Mouse (Mus musculus): ENCODE measurements at regions not wholly inside any gene's neighbourhood (a gene's known extent, or its start where the extent isn't known, plus 50 kb on each side); places are given as distances from the start of the nearest gene placed in this dataset.

- Histone ChIP-seq H3K36me3 (ENCODE audit: control insufficient read depth, insufficient read depth) (no peaks in the 10 kb centered on the region), H3K4me3 (ENCODE audit: low read depth, low read length) (no peak overlapping the region), H3K27ac (ENCODE audit: low read depth, low read length) (no peak overlapping the region), H3K9ac (ENCODE audit: low read depth, low read length) (no peak overlapping the region), H3K4me1 (replicated peaks; ENCODE audit: control insufficient read depth, insufficient read depth, low read length) (no peaks in the 10 kb centered on the region), H3K27me3 (replicated peaks; ENCODE audit: control insufficient read depth, insufficient read depth, low read length) (no peaks in the 10 kb centered on the region), H3K9me3 (ENCODE audit: control insufficient read depth) (no peaks in the 10 kb centered on the region), H3K4me2 (replicated peaks; ENCODE audit: low read depth) (no peak overlapping the region)
- whole genome bisulfite sequencing: 90% methylated on average over 4 of the region's 4 CpGs
- ATAC-seq: no peak
- TF ChIP-seq CTCF (IDR thresholded peaks at IDR 0.05; ENCODE audit: low read depth): no peak
Measured at GRCm38 (mm10) chr14:58786791-58787491, 355.8 kb downstream of the 1700129C05Rik start.

GRCm38 (mm10) chr14:58783201-58783600, 359.5 kb downstream of the 1700129C05Rik start:
- no peaks in the 10 kb centered on the region for H3K9me3 ChIP-seq (ENCODE audit: control insufficient read depth)
- H3K4me1 ChIP-seq (replicated peaks; ENCODE audit: control insufficient read depth, insufficient read depth, low read length): no peaks in the 10 kb centered on the region
- H3K27ac ChIP-seq (ENCODE audit: low read depth, low read length): no peak overlapping the region
- H3K4me2 ChIP-seq (replicated peaks; ENCODE audit: low read depth): no peak overlapping the region
- H3K36me3 ChIP-seq (ENCODE audit: control insufficient read depth, insufficient read depth): no peaks in the 10 kb centered on the region
- no peak overlapping the region for H3K9ac ChIP-seq (ENCODE audit: low read depth, low read length)
- no peaks in the 10 kb centered on the region for H3K27me3 ChIP-seq (replicated peaks; ENCODE audit: control insufficient read depth, insufficient read depth, low read length)
- WGBS: 72% methylated on average over 1 of the region's 1 CpGs
- no peak overlapping the region for H3K4me3 ChIP-seq (ENCODE audit: low read depth, low read length)
- no peak for ATAC-seq
- TF ChIP-seq CTCF (IDR thresholded peaks at IDR 0.05; ENCODE audit: low read depth): no peak

- H3K4me3 ChIP-seq (ENCODE audit: low read depth, low read length): no peak overlapping the region
- H3K36me3 ChIP-seq (ENCODE audit: control insufficient read depth, insufficient read depth): no peaks in the 10 kb centered on the region
- 84% methylated on average over 4 of the region's 4 CpGs for WGBS
- no peaks in the 10 kb centered on the region for H3K27me3 ChIP-seq (replicated peaks; ENCODE audit: control insufficient read depth, insufficient read depth, low read length)
- no peaks in the 10 kb centered on the region for H3K9me3 ChIP-seq (ENCODE audit: control insufficient read depth)
- no peak for ATAC-seq
- H3K4me2 ChIP-seq (replicated peaks; ENCODE audit: low read depth): no peak overlapping the region
- no peak overlapping the region for H3K27ac ChIP-seq (ENCODE audit: low read depth, low read length)
- no peak overlapping the region for H3K9ac ChIP-seq (ENCODE audit: low read depth, low read length)
- no peak for TF ChIP-seq CTCF (IDR thresholded peaks at IDR 0.05; ENCODE audit: low read depth)
- no peaks in the 10 kb centered on the region for H3K4me1 ChIP-seq (replicated peaks; ENCODE audit: control insufficient read depth, insufficient read depth, low read length)
Measured at GRCm38 (mm10) chr14:58780306-58780705, 362.4 kb downstream of the 1700129C05Rik start.

GRCm38 (mm10) chr14:58778675-58779074, 364.0 kb downstream of the 1700129C05Rik start:
- no peaks in the 10 kb centered on the region for H3K4me1 ChIP-seq (replicated peaks; ENCODE audit: control insufficient read depth, insufficient read depth, low read length)
- 82% methylated on average over 4 of the region's 4 CpGs for WGBS
- H3K36me3 ChIP-seq (ENCODE audit: control insufficient read depth, insufficient read depth): no peaks in the 10 kb centered on the region
- H3K4me2 ChIP-seq (replicated peaks; ENCODE audit: low read depth): no peak overlapping the region
- no peak overlapping the region for H3K9ac ChIP-seq (ENCODE audit: low read depth, low read length)
- H3K27ac ChIP-seq (ENCODE audit: low read depth, low read length): no peak overlapping the region
- H3K9me3 ChIP-seq (ENCODE audit: control insufficient read depth): no peaks in the 10 kb centered on the region
- H3K4me3 ChIP-seq (ENCODE audit: low read depth, low read length): no peak overlapping the region
- no peak for ATAC-seq
- TF ChIP-seq CTCF (IDR thresholded peaks at IDR 0.05; ENCODE audit: low read depth): no peak
- no peaks in the 10 kb centered on the region for H3K27me3 ChIP-seq (replicated peaks; ENCODE audit: control insufficient read depth, insufficient read depth, low read length)

- H3K27ac ChIP-seq (ENCODE audit: low read depth, low read length): no peak overlapping the region
- no peak overlapping the region for H3K9ac ChIP-seq (ENCODE audit: low read depth, low read length)
- H3K27me3 ChIP-seq (replicated peaks; ENCODE audit: control insufficient read depth, insufficient read depth, low read length): no peaks in the 10 kb centered on the region
- WGBS: 83% methylated on average over 2 of the region's 2 CpGs
- H3K4me2 ChIP-seq (replicated peaks; ENCODE audit: low read depth): no peak overlapping the region
- no peak overlapping the region for H3K4me3 ChIP-seq (ENCODE audit: low read depth, low read length)
- no peak for TF ChIP-seq CTCF (IDR thresholded peaks at IDR 0.05; ENCODE audit: low read depth)
- H3K9me3 ChIP-seq (ENCODE audit: control insufficient read depth): no peaks in the 10 kb centered on the region
- no peaks in the 10 kb centered on the region for H3K36me3 ChIP-seq (ENCODE audit: control insufficient read depth, insufficient read depth)
- no peaks in the 10 kb centered on the region for H3K4me1 ChIP-seq (replicated peaks; ENCODE audit: control insufficient read depth, insufficient read depth, low read length)
- no peak for ATAC-seq
Measured at GRCm38 (mm10) chr14:58761291-58761690, 381.4 kb downstream of the 1700129C05Rik start.

GRCm38 (mm10) chr14:58759759-58760158, 382.9 kb downstream of the 1700129C05Rik start:
- no peak overlapping the region for H3K4me2 ChIP-seq (replicated peaks; ENCODE audit: low read depth)
- no peak overlapping the region for H3K27ac ChIP-seq (ENCODE audit: low read depth, low read length)
- no peaks in the 10 kb centered on the region for H3K27me3 ChIP-seq (replicated peaks; ENCODE audit: control insufficient read depth, insufficient read depth, low read length)
- H3K9ac ChIP-seq (ENCODE audit: low read depth, low read length): no peak overlapping the region
- WGBS: 86% methylated on average over 4 of the region's 4 CpGs
- no peak for TF ChIP-seq CTCF (IDR thresholded peaks at IDR 0.05; ENCODE audit: low read depth)
- H3K9me3 ChIP-seq (ENCODE audit: control insufficient read depth): no peaks in the 10 kb centered on the region
- H3K4me3 ChIP-seq (ENCODE audit: low read depth, low read length): no peak overlapping the region
- no peaks in the 10 kb centered on the region for H3K36me3 ChIP-seq (ENCODE audit: control insufficient read depth, insufficient read depth)
- no peak for ATAC-seq
- no peaks in the 10 kb centered on the region for H3K4me1 ChIP-seq (replicated peaks; ENCODE audit: control insufficient read depth, insufficient read depth, low read length)

Measured in intestine, postnatal 0 days (tissue).